Mouse (Mus musculus): ENCODE results near the gene Tnrc6c. TPM values are rescaled to one million over a fixed set of nuclear protein-coding genes. Genes with fewer than 3 reads are reported as not detected.

The Tnrc6c gene
- 43.8 and 52.1 TPM in 2 replicates for polyA plus RNA-seq (2012; rRNA removed)

DNA sequence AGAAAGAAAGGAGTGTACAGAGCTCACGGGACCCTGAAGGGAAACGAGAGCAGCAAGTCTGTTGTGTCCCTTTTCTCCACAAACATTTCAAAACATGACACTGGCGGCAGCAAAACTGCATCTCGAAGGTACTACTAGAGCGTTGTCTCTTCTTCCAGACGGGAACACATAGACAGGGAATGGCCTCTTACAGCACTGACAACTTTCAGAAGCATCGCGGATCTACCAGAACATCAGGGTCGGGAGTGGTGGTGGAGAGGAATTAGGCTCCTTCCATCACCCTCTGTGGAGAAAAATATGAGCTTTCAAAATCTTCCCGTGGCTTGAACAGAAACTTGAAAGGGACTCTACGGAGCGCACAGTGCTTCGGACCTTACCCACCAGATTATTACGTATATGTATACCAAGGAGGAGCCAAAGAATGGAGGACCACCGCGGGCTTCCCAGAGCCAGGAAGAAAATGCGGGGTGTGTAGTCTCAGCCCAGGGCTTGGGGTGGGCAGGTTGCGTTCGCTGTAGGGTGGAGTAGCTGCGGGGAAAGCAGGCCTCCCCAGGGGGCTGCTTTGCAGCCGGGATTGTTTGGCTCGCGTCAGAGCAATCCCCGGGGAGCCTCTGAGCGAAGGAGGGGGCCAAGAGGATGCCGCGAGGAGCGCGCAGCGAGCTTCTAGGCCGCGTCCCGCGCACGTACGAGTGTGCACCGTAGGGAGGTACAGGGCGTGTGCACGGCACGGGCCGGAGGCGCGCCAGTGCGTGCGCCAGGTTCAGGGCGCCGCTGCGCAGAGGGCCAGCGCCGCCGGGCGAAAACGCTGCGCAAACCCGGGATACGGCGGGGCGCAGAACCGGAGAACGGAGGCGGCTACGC, at the start of gene Tnrc6c:
Gene Tnrc6c (plus strand): TSS at position 799 of the 861 bp plus-strand sequence.
- Histone ChIP-seq H3K4me3 (replicated peaks; ENCODE audit: insufficient read depth, low read depth, low read length) (peak within 1 kb of the TSS; percentile 91), H3K27ac (ENCODE audit: insufficient read depth, low read length) (peak within 1 kb of the TSS; percentile 98), H3K4me1 (ENCODE audit: control insufficient read depth, insufficient read depth, low read length) (no peaks in the 10 kb centered on the region; the same call in 1 of the 2 replicates), H3K27me3 (ENCODE audit: control insufficient read depth, insufficient read depth, low read length) (no peaks in the 10 kb centered on the region)
- under 1% methylated on average over 62 of the region's 62 CpGs for WGBS
- peak in 1 of 2 experiments; percentile 89 for DNase-seq
- TF ChIP-seq CTCF (IDR thresholded peaks at IDR 0.05; ENCODE audit: borderline replicate concordance, insufficient read depth, low read depth, low read length): no peak
- TF ChIP-seq POLR2A (IDR thresholded peaks at IDR 0.05; ENCODE audit: borderline replicate concordance, insufficient read depth, low read length): no peak; the same call in 1 of the 2 replicates

DNA sequence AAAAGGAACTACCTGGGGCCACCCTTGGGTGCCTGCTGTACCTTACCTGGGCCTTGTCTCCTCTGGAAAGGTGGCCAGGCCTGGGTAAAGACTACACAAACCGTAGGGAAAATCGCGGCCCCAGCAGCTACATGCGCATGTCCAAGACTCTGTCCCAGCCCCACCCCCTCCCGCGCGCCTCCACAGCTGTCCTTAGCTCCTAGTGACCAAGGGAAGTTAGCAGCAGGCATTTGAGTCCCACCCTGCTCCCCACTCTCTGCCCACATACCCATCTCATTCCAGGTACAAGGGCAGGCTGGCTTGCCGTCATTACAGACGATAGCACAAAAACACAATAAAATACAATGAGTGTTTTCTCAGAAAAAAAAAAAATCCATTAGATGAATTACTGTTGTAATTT, 48.0 kb upstream of the Tnrc6c start:
- peaks cover 5% of the 10 kb centered on the region; the same call in 1 of the 2 replicates for H3K4me1 ChIP-seq (ENCODE audit: control insufficient read depth, insufficient read depth, low read length)
- H3K27me3 ChIP-seq (ENCODE audit: control insufficient read depth, insufficient read depth, low read length): no peaks in the 10 kb centered on the region
- no peak overlapping the region for H3K4me3 ChIP-seq (replicated peaks; ENCODE audit: insufficient read depth, low read depth, low read length)
- no peak for TF ChIP-seq POLR2A (IDR thresholded peaks at IDR 0.05; ENCODE audit: borderline replicate concordance, insufficient read depth, low read length)
- no peak overlapping the region for H3K27ac ChIP-seq (ENCODE audit: insufficient read depth, low read length)
- no peak for DNase-seq
- WGBS: 46% methylated on average over 9 of the region's 9 CpGs

DNA sequence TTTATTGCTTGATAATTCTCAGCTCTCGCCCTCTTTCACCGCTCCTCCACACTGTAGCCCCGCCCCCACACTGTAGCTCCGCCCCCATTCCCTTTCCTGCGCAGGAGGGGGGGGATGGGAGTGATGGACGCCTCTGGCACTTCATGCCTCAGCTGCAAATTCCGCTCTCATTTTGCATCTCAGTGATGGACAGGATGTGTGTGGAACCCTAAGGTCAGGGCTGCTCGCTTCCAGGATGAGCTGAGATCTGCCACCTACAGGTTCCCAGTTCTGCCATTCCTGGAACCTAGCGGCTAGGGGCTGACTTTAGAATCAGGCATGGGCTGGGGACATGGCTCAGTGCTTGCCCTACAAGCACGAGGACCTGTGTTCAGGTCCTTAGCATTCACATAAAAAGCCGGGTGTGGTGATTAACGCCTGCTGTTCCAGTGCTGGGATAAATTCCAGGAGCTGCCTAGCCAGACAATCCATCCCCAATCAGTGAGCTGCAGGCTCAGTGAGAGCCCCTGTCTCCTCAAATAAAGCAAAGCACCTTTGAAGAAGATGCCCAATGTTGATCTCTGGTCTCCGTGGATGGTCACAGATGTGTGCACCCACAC, 47.4 kb upstream of the Tnrc6c start:
- Histone ChIP-seq H3K27me3 (ENCODE audit: control insufficient read depth, insufficient read depth, low read length) (no peaks in the 10 kb centered on the region), H3K4me3 (replicated peaks; ENCODE audit: insufficient read depth, low read depth, low read length) (no peak overlapping the region), H3K27ac (ENCODE audit: insufficient read depth, low read length) (no peak overlapping the region), H3K4me1 (ENCODE audit: control insufficient read depth, insufficient read depth, low read length) (peaks cover 5% of the 10 kb centered on the region; the same call in 1 of the 2 replicates)
- TF ChIP-seq CTCF (IDR thresholded peaks at IDR 0.05; ENCODE audit: borderline replicate concordance, insufficient read depth, low read depth, low read length) (peak; percentile 6; the same call in 1 of the 2 replicates), POLR2A (IDR thresholded peaks at IDR 0.05; ENCODE audit: borderline replicate concordance, insufficient read depth, low read length) (no peak)
- DNase-seq: no peak
- WGBS: 17% methylated on average over 13 of the region's 13 CpGs

DNA sequence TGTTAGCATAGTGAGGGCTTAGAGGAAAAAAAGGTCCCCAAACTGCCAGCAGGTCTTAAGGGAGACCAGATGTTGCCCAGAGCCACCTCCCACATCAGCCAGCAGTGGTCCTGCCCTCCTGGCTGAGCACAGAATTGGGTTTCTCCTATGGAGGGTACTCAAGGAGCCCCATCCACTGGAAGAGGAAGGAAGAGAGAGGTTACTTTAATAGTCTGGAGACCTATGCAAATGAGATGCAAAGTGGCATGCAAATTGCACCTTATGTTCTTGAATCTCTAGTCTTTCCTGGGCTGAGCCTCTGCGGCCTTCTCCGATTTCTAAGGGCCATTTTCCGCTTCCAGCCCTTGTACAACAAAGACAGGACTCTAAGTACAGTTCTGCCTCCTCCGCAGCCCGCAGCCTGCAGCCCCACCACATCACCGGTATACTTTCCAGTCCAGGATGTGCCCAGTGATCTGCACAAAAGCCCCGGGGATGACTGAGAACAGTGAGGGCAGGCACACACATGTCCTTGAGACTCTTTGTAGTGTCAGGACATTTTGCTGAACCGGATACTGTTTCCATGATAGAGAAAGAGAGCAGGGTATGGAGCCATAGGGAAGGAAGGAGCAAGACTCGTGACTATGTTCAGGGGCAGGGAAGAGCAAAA, 45.8 kb upstream of the Tnrc6c start:
- H3K4me1 ChIP-seq (ENCODE audit: control insufficient read depth, insufficient read depth, low read length): peaks cover 5% of the 10 kb centered on the region; the same call in 1 of the 2 replicates
- no peaks in the 10 kb centered on the region for H3K27me3 ChIP-seq (ENCODE audit: control insufficient read depth, insufficient read depth, low read length)
- no peak overlapping the region for H3K4me3 ChIP-seq (replicated peaks; ENCODE audit: insufficient read depth, low read depth, low read length)
- no peak for DNase-seq
- TF ChIP-seq CTCF (IDR thresholded peaks at IDR 0.05; ENCODE audit: borderline replicate concordance, insufficient read depth, low read depth, low read length): no peak
- 85% methylated on average over 9 of the region's 9 CpGs for WGBS
- H3K27ac ChIP-seq (ENCODE audit: insufficient read depth, low read length): no peak overlapping the region

DNA sequence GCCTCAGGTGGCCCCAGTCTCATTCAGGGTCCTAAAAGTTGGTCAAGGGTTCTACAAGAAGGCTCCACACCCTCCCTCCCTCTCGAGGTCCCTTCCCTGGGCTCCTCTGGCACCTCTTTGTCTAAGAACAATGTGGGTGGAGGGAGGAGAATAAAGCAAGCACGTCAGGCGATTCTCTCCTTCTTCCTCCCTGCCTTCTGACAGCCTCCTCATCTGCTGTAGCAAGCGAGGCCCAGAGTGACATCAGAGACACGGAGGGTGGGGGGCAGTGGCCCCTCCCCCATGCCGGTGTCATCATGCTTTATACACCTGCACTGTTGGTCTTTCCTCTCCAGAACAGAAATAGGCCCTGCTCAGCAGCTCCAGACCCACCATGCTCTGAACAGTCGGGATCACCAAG, 45.1 kb upstream of the Tnrc6c start:
- no peak overlapping the region for H3K4me3 ChIP-seq (replicated peaks; ENCODE audit: insufficient read depth, low read depth, low read length)
- DNase-seq: no peak
- WGBS: 62% methylated on average over 7 of the region's 7 CpGs
- H3K27me3 ChIP-seq (ENCODE audit: control insufficient read depth, insufficient read depth, low read length): no peaks in the 10 kb centered on the region
- TF ChIP-seq POLR2A (IDR thresholded peaks at IDR 0.05; ENCODE audit: borderline replicate concordance, insufficient read depth, low read length) (no peak), CTCF (IDR thresholded peaks at IDR 0.05; ENCODE audit: borderline replicate concordance, insufficient read depth, low read depth, low read length) (no peak)
- H3K27ac ChIP-seq (ENCODE audit: insufficient read depth, low read length): no peak overlapping the region
- H3K4me1 ChIP-seq (ENCODE audit: control insufficient read depth, insufficient read depth, low read length): peaks cover 5% of the 10 kb centered on the region; the same call in 1 of the 2 replicates

DNA sequence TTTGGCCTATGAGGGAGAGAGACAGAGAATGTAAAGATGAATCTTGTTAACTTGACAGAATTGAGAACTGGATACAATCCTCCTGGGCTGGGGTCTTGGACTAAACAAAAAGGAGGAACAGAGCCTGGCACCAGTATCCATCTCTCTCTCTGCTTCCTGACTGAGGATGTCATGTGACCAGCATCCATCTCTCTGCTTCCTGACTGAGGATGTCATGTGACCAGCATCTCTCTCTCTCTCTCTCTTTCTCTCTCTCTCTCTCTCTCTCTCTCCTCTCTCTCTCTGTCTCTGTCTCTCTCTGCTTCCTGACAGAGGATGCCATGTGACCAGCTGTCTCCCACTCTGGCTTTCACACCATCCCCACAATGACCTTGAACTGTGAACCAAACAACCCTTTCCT, 43.5 kb upstream of the Tnrc6c start:
- Histone ChIP-seq H3K27ac (ENCODE audit: insufficient read depth, low read length) (no peak overlapping the region), H3K4me1 (ENCODE audit: control insufficient read depth, insufficient read depth, low read length) (peaks cover 5% of the 10 kb centered on the region; the same call in 1 of the 2 replicates), H3K4me3 (replicated peaks; ENCODE audit: insufficient read depth, low read depth, low read length) (no peak overlapping the region), H3K27me3 (ENCODE audit: control insufficient read depth, insufficient read depth, low read length) (no peaks in the 10 kb centered on the region)
- DNase-seq: no peak
- TF ChIP-seq CTCF (IDR thresholded peaks at IDR 0.05; ENCODE audit: borderline replicate concordance, insufficient read depth, low read depth, low read length): no peak
- no peak for TF ChIP-seq POLR2A (IDR thresholded peaks at IDR 0.05; ENCODE audit: borderline replicate concordance, insufficient read depth, low read length)

DNA sequence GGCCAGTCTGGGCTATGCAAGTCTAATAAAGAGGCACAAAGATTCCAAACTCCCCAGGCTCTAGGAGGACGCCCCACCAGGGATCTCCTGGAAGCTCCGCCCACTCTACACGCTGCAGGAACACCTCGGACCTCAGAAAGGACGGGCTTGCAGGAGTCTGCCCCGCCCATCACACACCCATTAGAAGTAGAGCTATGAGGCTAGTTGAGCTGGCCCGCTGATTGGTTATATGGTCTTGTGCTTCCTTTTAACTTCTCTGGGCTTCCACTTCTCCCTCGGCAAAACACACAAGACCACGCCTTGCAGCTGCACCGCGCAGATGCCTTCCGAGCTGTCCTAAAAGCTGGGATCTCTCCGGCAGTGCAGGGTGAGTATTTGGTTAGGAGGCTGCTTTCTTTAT, 43.0 kb upstream of the Tnrc6c start:
- H3K4me3 ChIP-seq (replicated peaks; ENCODE audit: insufficient read depth, low read depth, low read length): peak overlapping the region; percentile 25
- whole genome bisulfite sequencing: 21% methylated on average over 13 of the region's 13 CpGs
- H3K27me3 ChIP-seq (ENCODE audit: control insufficient read depth, insufficient read depth, low read length): no peaks in the 10 kb centered on the region
- TF ChIP-seq CTCF (IDR thresholded peaks at IDR 0.05; ENCODE audit: borderline replicate concordance, insufficient read depth, low read depth, low read length) (no peak), POLR2A (IDR thresholded peaks at IDR 0.05; ENCODE audit: borderline replicate concordance, insufficient read depth, low read length) (no peak)
- H3K4me1 ChIP-seq (ENCODE audit: control insufficient read depth, insufficient read depth, low read length): 0 out of 2 replicates have a peak, but pooled peaks cover 2% of the 10 kb centered on the region
- no peak for DNase-seq
- no peak overlapping the region for H3K27ac ChIP-seq (ENCODE audit: insufficient read depth, low read length)
